7 mouse cellular contexts compared by ENCODE assay signal in genomic region chr16:34924937-34925618, GRCm38 (mm10).
A peak's percentile ranks its signal among the peaks of the same experiment; 100 is the strongest.
DNase-seq lines count a peak whose midpoint lies in the region; ATAC-seq and TF ChIP-seq lines count a peak whose summit lies in the region.

No protein-coding gene starts in this region.

- H3K36me3 ChIP-seq in embryonic facial prominence, embryonic 10.5 days (replicated peaks) = no peaks in the 10 kb centered on the region
- H3K36me3 ChIP-seq in limb, embryonic 14.5 days (ENCODE audit: control insufficient read depth, insufficient read depth, low read length) = no peaks in the 10 kb centered on the region

- 68% methylated on average over 6 of the region's 6 CpGs for WGBS in embryonic facial prominence, embryonic 10.5 days
- 53% methylated on average over 6 of the region's 6 CpGs for WGBS in limb, embryonic 14.5 days

- no peaks in the 10 kb centered on the region for H3K9me3 ChIP-seq in embryonic facial prominence, embryonic 10.5 days
- H3K9me3 ChIP-seq in limb, embryonic 14.5 days (ENCODE audit: control insufficient read depth, low read length) = no peaks in the 10 kb centered on the region

- no peak overlapping the region for H3K9ac ChIP-seq in limb, embryonic 14.5 days (ENCODE audit: low read depth, low read length, severe bottlenecking)

- H3K4me1 ChIP-seq in embryonic facial prominence, embryonic 10.5 days = peaks cover 65% of the 10 kb centered on the region
- H3K4me1 ChIP-seq in limb, embryonic 14.5 days (ENCODE audit: control insufficient read depth, insufficient read depth, low read length) = peaks cover 39% of the 10 kb centered on the region

- intact Hi-C loops in heart, postnatal 14 days (cut with DNase I) = no loop called here

- no peak overlapping the region for H3K4me2 ChIP-seq in limb, embryonic 14.5 days (replicated peaks; ENCODE audit: low read depth, low read length, severe bottlenecking)

- H3K4me3 ChIP-seq in embryonic facial prominence, embryonic 10.5 days = no peak overlapping the region
- H3K4me3 ChIP-seq in limb, embryonic 14.5 days (replicated peaks; ENCODE audit: low read length) = no peak overlapping the region

- no peaks in the 10 kb centered on the region for H3K27me3 ChIP-seq in embryonic facial prominence, embryonic 10.5 days (replicated peaks; ENCODE audit: low read depth, poor library complexity, severe bottlenecking)
- no peaks in the 10 kb centered on the region for H3K27me3 ChIP-seq in limb, embryonic 14.5 days (ENCODE audit: control insufficient read depth, insufficient read depth, low read length)

- peak overlapping the region; percentile 68 for H3K27ac ChIP-seq in embryonic facial prominence, embryonic 10.5 days (replicated peaks)
- H3K27ac ChIP-seq in limb, embryonic 14.5 days (replicated peaks; ENCODE audit: low read depth, low read length) = peak overlapping the region; percentile 48; the same call in 1 of the 2 replicates

- TF ChIP-seq POLR2A in limb, embryonic 14.5 days (IDR thresholded peaks at IDR 0.05; ENCODE audit: borderline replicate concordance, extremely low read depth, insufficient read depth, insufficient read length) = no peak

- DNase-seq in adrenal gland, adult 18-20 months (ENCODE audit: low spot score in 2 of 2) = peak; percentile 70
- DNase-seq in embryonic facial prominence, embryonic 10.5 days (ENCODE audit: low spot score) = no peak
- DNase-seq in heart, postnatal 14 days = peak; percentile 86 to 89
- no peak for DNase-seq in limb, embryonic 14.5 days (ENCODE audit: low spot score)
- DNase-seq in testis, postnatal 10 days (ENCODE audit: low spot score) = peak; percentile 81
- no peak for DNase-seq in right cerebral cortex, adult 18-20 months

- no peak for ATAC-seq in limb, embryonic 14.5 days (ENCODE audit: low FRiP score, low read depth)
- no peak for ATAC-seq in erythroid progenitor cell, adult 5-6 weeks (replicated peaks; ENCODE audit: low FRiP score, poor library complexity, severe bottlenecking)

Comparison
In these comparisons a context has a peak if more than half of its experiments do, and no peak if none do; other contexts are left out.
1. DNase-seq: peak in adrenal gland, adult 18-20 months (2 of 2), heart, postnatal 14 days (2 of 2) and testis, postnatal 10 days (single experiment); none in embryonic facial prominence, embryonic 10.5 days (single experiment), limb, embryonic 14.5 days (single experiment) and right cerebral cortex, adult 18-20 months (single experiment).